Mouse (Mus musculus) leukemia stem cell, adult 10-12 weeks (primary cell): ENCODE results near the gene Herpud1. TPM values are rescaled to one million over a fixed set of nuclear protein-coding genes. Genes with fewer than 3 reads are reported as not detected.

ENCODE experiments used
- polyA plus RNA-seq: library from polyadenylated mRNA; stranded (reverse); fragments of >175 nt; gene quantifications from 2 replicates; pipeline ENCODE4 v1.2.3, GENCODE M21; 2012; ENCODE audit warnings: low replicate concordance

Herpud1 gene
- 97.5 and 121 TPM in 2 replicates for polyA plus RNA-seq

GRCm38 (mm10) chr8:94386214-94387026, at the start of gene Herpud1:
Gene Herpud1 (plus strand): TSS chr8:94386438.

GRCm38 (mm10) chr8:94433981-94434466, 47.8 kb downstream of the Herpud1 start, which contains the start of gene Nlrc5:
Gene Nlrc5 (plus strand): TSS chr8:94434356.

Other genes with a start within 250 kb of the Herpud1 start
- not detected in 2 replicates for gene Mt4, start 249.2 kb upstream of the Herpud1 start, polyA plus RNA-seq
- gene Mt3, start 233.8 kb upstream of the Herpud1 start, polyA plus RNA-seq: not detected in 2 replicates
- gene Mt2, start 213.8 kb upstream of the Herpud1 start, polyA plus RNA-seq: 287 and 345 TPM in 2 replicates
- gene Mt1, start 207.4 kb upstream of the Herpud1 start, polyA plus RNA-seq: 66.7 and 296 TPM in 2 replicates
- 2.9 and 5.0 TPM in 2 replicates for gene Nup93, start 171.9 kb upstream of the Herpud1 start, polyA plus RNA-seq
- gene Slc12a3, start 57.2 kb upstream of the Herpud1 start, polyA plus RNA-seq: 0.14 and 0.17 TPM in 2 replicates
- gene Nlrc5, start 47.9 kb downstream of the Herpud1 start, polyA plus RNA-seq: 36.7 and 53.1 TPM in 2 replicates
- 61.8 and 73.0 TPM in 2 replicates for gene Cpne2, start 146.6 kb downstream of the Herpud1 start, polyA plus RNA-seq
- gene Rspry1, start 215.5 kb downstream of the Herpud1 start, polyA plus RNA-seq: 6.5 and 8.1 TPM in 2 replicates
- 17.6 and 35.3 TPM in 2 replicates for gene Fam192a, start 215.6 kb downstream of the Herpud1 start, polyA plus RNA-seq